Mouse (Mus musculus) spleen, adult 2 months (tissue): ENCODE measurements around the gene Apba2.

Experiments
- CTCF ChIP-seq: fragments of 200-500 bp; IDR thresholded peaks from 2 replicates; pipeline ENCODE4 v1.5.1; 2011; ENCODE audit warnings: mild to moderate bottlenecking, inconsistent platforms; ENCODE audit not compliant: insufficient read depth, insufficient read length, insufficient replicate concordance; ENCODE audit errors: extremely low read depth
- POLR2A ChIP-seq: fragments of 200-500 bp; IDR thresholded peaks from 2 replicates; pipeline ENCODE4 v1.6.1; 2011; ENCODE audit warnings: low read depth, low read length, inconsistent platforms

DNA sequence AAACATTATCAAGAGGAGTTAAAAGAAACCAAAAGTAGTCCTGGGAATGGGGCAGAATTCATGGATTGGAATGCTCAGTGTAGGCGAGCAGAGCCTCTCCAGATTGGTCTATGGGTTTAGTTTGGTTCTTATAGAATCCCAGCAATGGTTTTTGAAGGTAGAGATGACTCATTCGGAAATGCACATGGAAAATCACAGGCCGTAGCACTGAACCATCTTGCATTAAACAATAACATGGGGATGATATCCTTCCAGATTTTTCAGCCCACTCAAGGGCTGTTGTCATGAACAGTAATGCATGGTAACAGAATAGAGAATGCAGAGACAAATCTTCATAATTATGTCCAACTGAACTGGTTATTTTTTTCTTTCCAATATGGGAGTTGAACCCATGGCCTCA lies 264.1 kb downstream of the Apba2 start:
- no peak for TF ChIP-seq CTCF
- no peak for TF ChIP-seq POLR2A
